Mouse (Mus musculus): ENCODE measurements around the gene Inpp4b. TPM values are rescaled to one million over a fixed set of nuclear protein-coding genes. Genes with fewer than 3 reads are reported as not detected.

Gene Inpp4b
- polyA plus RNA-seq, 1 experiment from 2014 or later: 10.6 TPM

DNA sequence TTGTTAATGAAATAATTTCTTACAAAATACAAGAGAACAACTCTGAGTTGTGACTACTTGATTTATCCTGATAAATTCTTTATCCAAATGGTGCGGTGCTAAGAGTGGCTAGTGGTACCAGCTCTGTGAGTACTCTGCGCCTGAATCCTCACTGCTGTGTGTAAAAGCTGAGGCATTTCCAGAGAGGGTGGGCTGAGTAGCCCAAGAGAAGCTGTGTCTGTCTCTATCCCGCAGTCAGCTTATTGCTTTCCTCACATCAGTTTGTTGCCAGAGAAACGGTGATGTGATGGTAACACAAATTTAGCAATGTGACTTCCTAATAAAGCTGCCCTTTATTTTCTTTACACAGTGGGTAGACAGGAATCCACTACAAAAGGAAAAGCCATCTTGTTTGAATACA, 29.5 kb downstream of the Inpp4b start:
- no peak overlapping the region for H3K27ac ChIP-seq (replicated peaks)
- H3K27me3 ChIP-seq (replicated peaks): no peaks in the 10 kb centered on the region
- H3K9ac ChIP-seq (replicated peaks): no peak overlapping the region
- no peaks in the 10 kb centered on the region for H3K9me3 ChIP-seq (replicated peaks)
- peak; percentile 65; the same call in 1 of the 2 replicates for ATAC-seq (ENCODE audit: low FRiP score)
- WGBS: 28% methylated on average over 4 of the region's 4 CpGs
- no peak overlapping the region for H3K4me3 ChIP-seq (replicated peaks)
- peaks cover 10% of the 10 kb centered on the region; the same call in 1 of the 2 replicates for H3K4me1 ChIP-seq
- no peak overlapping the region for H3K4me2 ChIP-seq
- H3K36me3 ChIP-seq: no peaks in the 10 kb centered on the region

DNA sequence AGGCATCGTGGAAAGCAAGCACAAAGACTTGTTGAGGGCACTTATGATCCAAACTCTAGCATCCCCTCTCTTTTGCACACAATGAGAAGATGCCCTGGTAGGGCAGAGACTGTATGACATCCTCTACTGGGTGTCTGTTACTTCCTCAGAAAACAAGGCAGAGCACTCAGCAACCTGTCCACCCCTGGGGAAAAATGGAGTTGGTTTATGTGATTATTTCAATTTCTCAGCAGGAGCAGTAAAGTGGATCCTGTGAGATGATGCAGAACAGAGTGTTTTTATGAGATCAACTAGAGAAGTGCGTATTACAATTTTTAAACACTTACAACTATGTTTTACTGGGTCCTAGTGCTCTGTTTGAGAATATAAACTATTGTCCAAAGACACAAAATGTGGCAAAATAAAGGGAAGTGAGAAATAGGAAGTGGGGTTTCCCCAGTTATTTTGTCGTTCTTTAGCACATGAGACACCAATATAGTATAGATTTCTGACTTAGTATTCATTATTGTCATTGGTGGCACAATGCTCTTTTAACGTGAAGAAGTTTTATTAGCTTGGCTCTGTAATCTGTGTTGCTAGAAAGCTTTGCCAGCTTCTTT, 32.6 kb downstream of the Inpp4b start:
- Histone ChIP-seq H3K27me3 (replicated peaks) (no peaks in the 10 kb centered on the region), H3K36me3 (no peaks in the 10 kb centered on the region), H3K4me2 (no peak overlapping the region), H3K4me3 (replicated peaks) (no peak overlapping the region), H3K9me3 (replicated peaks) (no peaks in the 10 kb centered on the region), H3K27ac (replicated peaks) (no peak overlapping the region), H3K4me1 (peaks cover 8% of the 10 kb centered on the region; the same call in 1 of the 2 replicates), H3K9ac (replicated peaks) (no peak overlapping the region)
- 63% methylated on average over 4 of the region's 4 CpGs for WGBS
- ATAC-seq (ENCODE audit: low FRiP score): no peak

DNA sequence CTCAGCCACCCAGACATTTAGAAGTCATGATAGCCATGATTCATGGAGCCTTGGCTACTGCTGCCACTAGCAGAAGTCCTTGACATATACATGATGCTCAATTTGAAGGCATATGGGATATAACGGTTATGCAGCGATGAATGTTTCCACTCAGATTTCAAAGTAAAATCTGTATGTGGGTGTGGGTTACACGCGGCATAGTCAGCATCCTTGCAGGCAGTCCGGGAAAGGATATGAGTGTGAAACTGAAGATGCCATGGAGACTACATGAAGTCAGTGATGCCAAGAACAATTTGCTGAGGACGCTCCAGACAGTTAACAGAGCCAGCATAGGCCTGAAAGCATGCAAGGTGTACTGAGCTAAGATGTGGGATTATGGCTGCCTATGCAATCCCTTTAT, 46.6 kb downstream of the Inpp4b start:
- Histone ChIP-seq H3K9ac (replicated peaks) (no peak overlapping the region), H3K9me3 (replicated peaks) (no peaks in the 10 kb centered on the region), H3K4me2 (no peak overlapping the region), H3K36me3 (no peaks in the 10 kb centered on the region), H3K4me1 (no peaks in the 10 kb centered on the region), H3K27me3 (replicated peaks) (no peaks in the 10 kb centered on the region), H3K4me3 (replicated peaks) (no peak overlapping the region), H3K27ac (replicated peaks) (no peak overlapping the region)
- ATAC-seq (ENCODE audit: low FRiP score): no peak
- 88% methylated on average over 6 of the region's 6 CpGs for WGBS

DNA sequence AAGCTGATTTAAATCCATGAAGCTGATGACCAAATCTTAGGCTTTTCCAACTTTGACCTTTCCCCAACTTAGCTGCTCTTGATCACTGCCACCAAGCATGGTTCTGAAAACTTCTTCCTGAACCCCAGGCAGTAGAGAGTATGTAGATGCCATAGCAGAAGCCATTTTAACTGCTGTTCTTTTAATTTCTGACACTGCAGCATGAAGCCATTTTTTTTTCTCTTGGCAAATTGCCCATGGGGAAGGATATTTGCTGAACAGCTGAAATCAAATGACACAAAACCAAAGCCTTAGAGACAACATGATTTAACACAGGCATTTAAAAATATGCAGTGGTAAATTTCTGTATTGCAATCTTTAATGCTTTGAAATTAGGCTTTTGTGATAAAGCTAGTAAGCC, 56.7 kb downstream of the Inpp4b start:
- H3K4me3 ChIP-seq (replicated peaks): no peak overlapping the region
- ATAC-seq (ENCODE audit: low FRiP score): no peak
- no peak overlapping the region for H3K27ac ChIP-seq (replicated peaks)
- H3K4me1 ChIP-seq: no peaks in the 10 kb centered on the region
- H3K36me3 ChIP-seq: no peaks in the 10 kb centered on the region
- no peaks in the 10 kb centered on the region for H3K9me3 ChIP-seq (replicated peaks)
- H3K27me3 ChIP-seq (replicated peaks): no peaks in the 10 kb centered on the region
- H3K9ac ChIP-seq (replicated peaks): no peak overlapping the region
- no peak overlapping the region for H3K4me2 ChIP-seq

DNA sequence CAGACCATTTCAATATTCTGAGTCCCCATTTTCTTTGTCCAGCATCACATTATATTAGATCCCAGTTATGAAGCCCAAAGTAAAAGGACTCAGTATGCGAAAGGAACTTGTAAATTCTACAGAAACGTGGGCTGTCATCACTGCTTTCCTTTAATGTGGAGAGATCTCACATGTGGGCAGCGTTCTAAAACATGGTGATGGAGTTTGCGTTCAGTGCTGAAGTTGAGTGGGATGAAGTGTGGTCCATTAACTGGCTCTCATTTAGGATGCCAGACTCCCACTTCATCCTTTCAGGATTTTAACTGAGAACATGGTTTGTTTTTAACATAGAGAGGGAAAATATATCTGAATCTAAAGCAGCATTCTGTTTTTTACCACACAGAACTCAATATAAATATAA, 57.1 kb downstream of the Inpp4b start:
- Histone ChIP-seq H3K9me3 (replicated peaks) (no peaks in the 10 kb centered on the region), H3K36me3 (no peaks in the 10 kb centered on the region), H3K9ac (replicated peaks) (no peak overlapping the region), H3K27me3 (replicated peaks) (no peaks in the 10 kb centered on the region), H3K4me2 (no peak overlapping the region), H3K4me1 (no peaks in the 10 kb centered on the region), H3K27ac (replicated peaks) (no peak overlapping the region), H3K4me3 (replicated peaks) (no peak overlapping the region)
- ATAC-seq (ENCODE audit: low FRiP score): no peak
- 78% methylated on average over 4 of the region's 4 CpGs for WGBS

DNA sequence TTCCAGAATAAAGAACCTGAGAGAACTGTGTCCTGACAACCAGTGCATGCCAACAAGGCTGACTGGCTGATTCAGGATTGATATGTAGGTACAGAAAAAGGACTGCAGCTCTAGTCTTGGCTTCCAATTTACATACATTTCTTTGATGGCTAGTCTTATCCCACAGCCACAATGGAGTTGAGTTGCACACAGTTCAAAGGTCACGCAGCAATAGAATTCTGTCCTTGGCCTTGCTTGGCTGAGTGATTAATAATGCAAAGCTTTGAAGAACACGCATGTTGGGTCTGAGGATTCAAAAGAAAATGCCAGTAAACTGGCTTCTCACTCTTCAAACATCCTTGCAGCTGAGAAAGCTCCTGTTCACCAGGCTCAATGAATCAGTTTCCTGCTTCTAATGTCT, 70.4 kb downstream of the Inpp4b start:
- H3K4me3 ChIP-seq (replicated peaks): no peak overlapping the region
- WGBS: 65% methylated on average over 2 of the region's 2 CpGs
- ATAC-seq (ENCODE audit: low FRiP score): no peak
- no peak overlapping the region for H3K27ac ChIP-seq (replicated peaks)
- H3K4me1 ChIP-seq: 0 out of 2 replicates have a peak, but pooled peaks cover 2% of the 10 kb centered on the region
- no peak overlapping the region for H3K9ac ChIP-seq (replicated peaks)
- H3K36me3 ChIP-seq: no peaks in the 10 kb centered on the region
- no peak overlapping the region for H3K4me2 ChIP-seq
- H3K9me3 ChIP-seq (replicated peaks): no peaks in the 10 kb centered on the region
- no peaks in the 10 kb centered on the region for H3K27me3 ChIP-seq (replicated peaks)

DNA sequence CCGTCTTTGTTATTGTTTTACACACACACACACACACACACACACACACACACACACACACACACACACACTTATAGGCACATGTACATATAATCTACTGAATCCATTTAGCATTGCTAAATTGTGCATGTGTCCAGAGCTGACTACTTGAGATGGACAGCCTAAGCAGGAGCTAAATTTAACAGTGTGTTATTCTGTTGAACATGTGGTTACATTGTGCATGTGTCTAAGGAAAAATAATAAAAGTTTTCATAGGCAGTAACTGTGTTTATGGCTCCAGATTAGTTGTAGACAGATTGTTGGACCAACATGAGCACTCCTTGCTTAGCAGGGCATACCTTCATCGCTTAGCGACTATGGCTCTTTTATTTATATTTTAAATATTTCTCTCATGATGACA, 101.6 kb downstream of the Inpp4b start:
- Histone ChIP-seq H3K4me1 (no peaks in the 10 kb centered on the region), H3K4me3 (replicated peaks) (no peak overlapping the region), H3K9ac (replicated peaks) (no peak overlapping the region), H3K9me3 (replicated peaks) (no peaks in the 10 kb centered on the region), H3K27ac (replicated peaks) (no peak overlapping the region), H3K27me3 (replicated peaks) (no peaks in the 10 kb centered on the region), H3K4me2 (no peak overlapping the region), H3K36me3 (no peaks in the 10 kb centered on the region)
- ATAC-seq (ENCODE audit: low FRiP score): no peak
- WGBS: 94% methylated on average over 3 of the region's 3 CpGs

DNA sequence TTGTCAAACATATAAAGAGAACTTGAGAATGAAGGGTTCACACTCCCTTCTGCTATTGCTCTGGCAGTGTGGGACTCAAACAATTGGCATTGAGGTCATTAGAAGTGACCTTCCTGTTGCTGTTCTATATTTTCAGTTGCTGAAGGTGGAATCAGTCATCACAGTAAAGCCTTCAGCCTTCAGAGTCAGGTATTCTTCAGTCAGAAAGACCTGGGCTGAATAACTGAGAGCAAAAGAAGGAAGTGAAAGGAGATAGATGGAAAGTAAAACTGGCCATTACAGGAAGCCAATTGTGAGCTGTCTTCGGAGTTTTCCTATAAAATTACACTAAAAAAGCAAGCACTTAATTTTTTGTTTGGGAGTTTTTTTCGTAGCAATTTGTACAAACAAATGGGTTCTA, 107.4 kb downstream of the Inpp4b start:
- WGBS: 76% methylated on average over 2 of the region's 2 CpGs
- H3K9me3 ChIP-seq (replicated peaks): no peaks in the 10 kb centered on the region
- H3K4me2 ChIP-seq: no peak overlapping the region
- no peak overlapping the region for H3K4me3 ChIP-seq (replicated peaks)
- ATAC-seq (ENCODE audit: low FRiP score): no peak
- 0 out of 2 replicates have a peak, but pooled peaks cover 5% of the 10 kb centered on the region for H3K4me1 ChIP-seq
- no peaks in the 10 kb centered on the region for H3K36me3 ChIP-seq
- no peaks in the 10 kb centered on the region for H3K27me3 ChIP-seq (replicated peaks)
- no peak overlapping the region for H3K9ac ChIP-seq (replicated peaks)
- H3K27ac ChIP-seq (replicated peaks): no peak overlapping the region

DNA sequence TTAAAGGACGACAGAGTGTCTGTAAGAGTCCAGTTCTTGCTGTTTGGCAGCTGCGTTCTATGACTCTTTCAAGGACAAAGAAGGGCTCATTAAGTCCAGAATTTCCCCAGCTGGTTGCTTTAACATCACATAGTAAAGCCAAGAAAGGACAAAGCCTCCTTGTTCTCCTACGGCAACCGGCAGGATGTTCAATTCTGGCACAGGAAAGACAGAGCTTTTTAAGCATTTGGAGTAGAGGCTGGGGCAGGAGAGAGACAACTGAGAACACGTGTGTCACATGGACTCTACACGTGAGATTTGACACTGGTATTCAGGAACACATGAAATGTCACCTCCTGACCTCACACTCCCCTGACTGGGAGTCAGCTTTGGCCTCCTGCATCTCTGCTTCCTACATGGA, 109.7 kb downstream of the Inpp4b start:
- H3K36me3 ChIP-seq: no peaks in the 10 kb centered on the region
- 12% methylated on average over 6 of the region's 6 CpGs for WGBS
- H3K4me2 ChIP-seq: no peak overlapping the region
- no peak overlapping the region for H3K4me3 ChIP-seq (replicated peaks)
- H3K27ac ChIP-seq (replicated peaks): 0 out of 2 replicates have a peak overlapping the region, but pooled peaks have one; percentile 6
- peak; percentile 53; the same call in 1 of the 2 replicates for ATAC-seq (ENCODE audit: low FRiP score)
- no peak overlapping the region for H3K9ac ChIP-seq (replicated peaks)
- 0 out of 2 replicates have a peak, but pooled peaks cover 5% of the 10 kb centered on the region for H3K4me1 ChIP-seq
- H3K27me3 ChIP-seq (replicated peaks): no peaks in the 10 kb centered on the region
- H3K9me3 ChIP-seq (replicated peaks): no peaks in the 10 kb centered on the region

DNA sequence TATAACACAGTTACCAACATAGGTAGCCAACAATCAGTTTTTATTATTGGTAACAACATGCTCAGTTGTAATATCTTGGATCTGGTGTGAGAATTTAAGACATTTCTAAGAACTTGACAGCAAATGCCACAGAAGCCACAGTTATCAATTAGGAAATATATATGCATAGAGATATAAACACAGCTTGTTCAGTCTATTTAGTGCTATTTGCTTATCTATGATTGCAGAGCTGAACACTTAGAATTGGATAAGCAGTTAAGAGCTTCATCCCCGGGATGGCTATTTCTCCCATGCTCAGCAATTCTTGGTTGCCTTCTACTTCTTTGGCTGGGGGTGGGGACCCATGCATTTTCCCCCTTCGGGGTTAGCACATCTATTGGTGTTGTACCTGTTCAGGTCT, 112.5 kb downstream of the Inpp4b start:
- Histone ChIP-seq H3K4me1 (0 out of 2 replicates have a peak, but pooled peaks cover 5% of the 10 kb centered on the region), H3K9ac (replicated peaks) (no peak overlapping the region), H3K9me3 (replicated peaks) (no peaks in the 10 kb centered on the region), H3K36me3 (no peaks in the 10 kb centered on the region), H3K4me2 (no peak overlapping the region), H3K4me3 (replicated peaks) (no peak overlapping the region), H3K27ac (replicated peaks) (no peak overlapping the region), H3K27me3 (replicated peaks) (no peaks in the 10 kb centered on the region)
- no peak for ATAC-seq (ENCODE audit: low FRiP score)
- WGBS: 82% methylated on average over 2 of the region's 2 CpGs

DNA sequence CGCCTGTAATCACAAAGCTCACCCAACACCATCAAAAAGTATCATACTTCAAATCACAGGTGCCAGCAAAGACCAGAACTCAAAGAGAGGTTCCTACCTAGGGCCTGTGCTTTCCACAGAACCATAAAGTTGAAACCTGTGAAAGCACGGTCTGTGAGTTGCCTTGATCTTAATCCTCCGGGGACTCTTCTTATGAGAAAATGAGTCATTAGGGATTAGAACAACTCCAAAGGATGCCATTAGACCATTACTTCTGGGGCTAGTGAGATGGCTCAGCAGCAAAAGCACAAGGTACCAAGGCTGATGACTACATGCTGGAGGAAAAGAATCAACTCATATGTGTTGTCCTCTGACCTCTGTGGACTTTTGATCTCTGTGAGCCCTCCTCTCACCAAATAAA, 121.4 kb downstream of the Inpp4b start:
- H3K27me3 ChIP-seq (replicated peaks): no peaks in the 10 kb centered on the region
- no peak overlapping the region for H3K4me3 ChIP-seq (replicated peaks)
- no peak for ATAC-seq (ENCODE audit: low FRiP score)
- 89% methylated on average over 3 of the region's 3 CpGs for WGBS
- H3K9ac ChIP-seq (replicated peaks): no peak overlapping the region
- H3K36me3 ChIP-seq: no peaks in the 10 kb centered on the region
- no peaks in the 10 kb centered on the region for H3K4me1 ChIP-seq
- H3K27ac ChIP-seq (replicated peaks): no peak overlapping the region
- H3K4me2 ChIP-seq: no peak overlapping the region
- H3K9me3 ChIP-seq (replicated peaks): no peaks in the 10 kb centered on the region

DNA sequence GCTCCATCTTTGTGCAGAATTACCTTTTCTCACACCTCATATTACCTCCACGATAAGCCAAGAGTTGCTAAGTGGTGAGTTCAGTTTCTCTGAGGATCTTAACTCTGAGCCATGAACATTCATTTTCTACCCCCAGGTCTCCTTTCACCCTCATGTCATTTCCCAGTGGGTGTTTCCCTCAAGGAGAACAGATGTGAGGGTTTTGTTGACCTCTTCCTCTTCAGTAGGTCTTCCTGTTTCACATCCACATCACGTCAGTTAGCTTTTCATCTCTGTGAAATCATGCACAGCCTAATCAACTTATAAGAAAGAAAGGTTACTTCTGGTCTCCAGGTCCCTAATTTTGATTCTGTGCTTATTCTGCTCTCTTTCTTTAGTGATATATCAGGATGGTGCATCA, 124.4 kb downstream of the Inpp4b start:
- H3K4me2 ChIP-seq: no peak overlapping the region
- H3K9ac ChIP-seq (replicated peaks): no peak overlapping the region
- no peak for ATAC-seq (ENCODE audit: low FRiP score)
- H3K9me3 ChIP-seq (replicated peaks): no peaks in the 10 kb centered on the region
- WGBS: 80% methylated on average over 2 of the region's 2 CpGs
- no peaks in the 10 kb centered on the region for H3K4me1 ChIP-seq
- H3K4me3 ChIP-seq (replicated peaks): no peak overlapping the region
- H3K27ac ChIP-seq (replicated peaks): no peak overlapping the region
- no peaks in the 10 kb centered on the region for H3K36me3 ChIP-seq
- no peaks in the 10 kb centered on the region for H3K27me3 ChIP-seq (replicated peaks)
